Mouse (Mus musculus) lung, postnatal 25 days (tissue): ENCODE results near the gene Cnpy3.
"Not testable (repeated sequence)": the region's sequence is repeated elsewhere in the genome, so short reads cannot be mapped to it uniquely, and the experiment has no call there.

Source experiments
- DNase-seq: peaks from one replicate; pipeline ENCODE4 v3.0.0; 2022; ENCODE audit warnings: low spot score

The Cnpy3 gene

DNA sequence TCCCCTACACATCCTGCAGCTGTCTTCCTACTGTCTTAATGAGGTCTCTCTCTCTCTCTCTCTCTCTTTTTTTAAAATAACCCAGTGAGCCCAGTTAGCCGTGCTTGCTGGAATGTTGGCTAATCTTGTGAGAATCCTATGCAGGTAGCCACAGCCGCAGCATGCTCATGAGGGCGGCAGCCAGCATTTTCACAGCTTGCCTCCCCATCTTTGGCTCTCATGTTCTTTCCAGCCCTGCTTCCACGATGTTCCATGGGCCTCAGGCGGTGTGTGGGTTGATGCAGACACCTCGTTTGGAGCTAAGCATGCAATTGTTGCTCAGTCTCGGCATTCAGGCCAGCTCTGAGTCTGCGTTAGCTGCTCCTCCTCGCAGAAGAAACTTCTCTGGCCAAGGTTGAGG lies 12.9 kb upstream of the Cnpy3 start:
- not testable (repeated sequence) for DNase-seq

GRCm38 (mm10) chr17:46763544-46763943 lies 11.5 kb upstream of the Cnpy3 start, which contains the start of gene Ptcra:
Gene Ptcra (minus strand): TSS chr17:46763712.
- DNase-seq = no peak

GRCm38 (mm10) chr17:46758753-46759152 lies 6.7 kb upstream of the Cnpy3 start:
- no peak for DNase-seq

- peak; percentile 80 for DNase-seq
These were observed 789 bp downstream of the Cnpy3 start for GRCm38 (mm10) chr17:46751056-46751793.

DNA sequence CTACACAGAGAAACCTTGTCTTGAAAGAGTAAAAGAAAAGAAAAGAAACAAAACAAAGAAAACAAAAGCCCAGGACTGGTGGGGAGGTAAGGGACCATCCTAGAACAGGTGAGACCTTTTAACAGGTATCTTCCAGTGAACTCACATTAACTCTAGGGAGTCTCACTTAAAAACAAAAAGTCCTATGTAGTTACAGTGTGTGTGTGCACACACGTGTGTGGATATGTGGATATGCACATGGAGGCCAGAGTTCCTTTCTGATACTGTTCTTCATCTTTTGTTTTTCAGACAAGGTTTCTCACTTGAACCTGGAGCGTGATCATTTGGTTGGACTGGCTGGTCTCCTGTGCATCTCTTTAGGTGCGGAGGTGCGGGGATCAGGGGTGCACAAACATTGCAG lies 1.4 kb downstream of the Cnpy3 start:
- no peak for DNase-seq

- DNase-seq = no peak
These were observed 2.7 kb downstream of the Cnpy3 start for GRCm38 (mm10) chr17:46749282-46749681.

- DNase-seq = no peak
These were observed 4.2 kb downstream of the Cnpy3 start for GRCm38 (mm10) chr17:46747806-46748205.

GRCm38 (mm10) chr17:46747234-46747633 lies 4.8 kb downstream of the Cnpy3 start:
- no peak for DNase-seq

DNA sequence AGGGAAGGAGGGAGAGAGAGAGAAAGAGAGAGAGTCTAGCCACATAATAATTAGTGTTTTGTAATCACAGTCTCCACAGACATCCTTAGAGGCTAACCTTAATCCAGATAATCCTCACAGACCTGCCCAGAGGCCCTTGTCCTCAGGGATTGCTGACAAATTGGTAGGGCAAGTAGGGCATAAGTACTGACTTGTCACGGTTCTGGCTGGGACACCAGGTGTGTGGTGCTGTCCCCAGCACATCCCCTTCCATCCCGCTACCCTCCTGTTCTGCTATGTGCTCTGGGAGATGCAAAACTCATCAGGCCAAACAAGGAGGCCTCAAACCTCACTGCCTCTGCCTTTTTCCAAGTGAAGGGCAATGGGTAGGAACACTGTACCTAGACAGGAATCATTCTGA lies 6.5 kb downstream of the Cnpy3 start:
- no peak for DNase-seq

DNA sequence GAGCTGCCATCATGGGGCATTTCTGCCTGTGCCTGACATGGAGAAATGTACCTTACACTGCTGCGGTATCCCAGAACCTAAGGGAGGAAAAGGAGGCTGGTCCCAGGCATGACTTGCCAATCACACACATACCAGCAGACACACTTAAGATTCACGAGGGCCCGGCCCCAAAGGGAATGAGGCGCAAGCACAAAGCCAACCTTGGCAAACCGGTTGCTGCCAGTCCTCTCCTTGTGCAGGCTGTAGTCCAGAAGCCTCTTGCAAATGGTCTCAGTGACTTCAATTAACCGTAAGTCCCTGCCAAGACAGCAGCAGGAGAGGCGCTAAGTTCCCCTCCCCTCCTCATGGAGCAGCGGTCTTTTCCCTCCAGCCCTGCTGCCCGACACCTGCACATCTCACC lies 9.0 kb downstream of the Cnpy3 start:
- peak; percentile 67 for DNase-seq

GRCm38 (mm10) chr17:46741305-46741704 lies 10.7 kb downstream of the Cnpy3 start:
- no peak for DNase-seq

DNA sequence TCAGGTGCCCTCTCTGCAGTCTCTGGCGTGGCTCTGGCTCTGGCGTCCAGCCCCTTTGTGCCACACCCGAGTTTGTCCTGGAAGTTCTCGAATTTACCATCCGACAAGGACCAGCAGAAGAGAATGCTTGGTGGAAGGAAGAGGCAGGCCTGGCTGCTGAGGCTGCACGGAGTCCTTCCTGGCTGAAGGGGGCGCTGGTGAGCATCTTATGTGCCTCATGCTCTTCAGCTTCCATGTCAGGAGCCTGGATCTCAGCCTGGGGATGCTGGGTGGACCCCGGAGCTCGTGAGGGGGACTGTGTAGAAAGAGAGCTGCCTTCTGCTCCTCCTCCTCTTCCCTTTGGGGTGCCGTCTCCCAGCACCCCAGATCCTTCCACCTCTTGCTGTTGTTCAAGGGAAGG lies 15.9 kb downstream of the Cnpy3 start:
- DNase-seq = peak; percentile 23

DNA sequence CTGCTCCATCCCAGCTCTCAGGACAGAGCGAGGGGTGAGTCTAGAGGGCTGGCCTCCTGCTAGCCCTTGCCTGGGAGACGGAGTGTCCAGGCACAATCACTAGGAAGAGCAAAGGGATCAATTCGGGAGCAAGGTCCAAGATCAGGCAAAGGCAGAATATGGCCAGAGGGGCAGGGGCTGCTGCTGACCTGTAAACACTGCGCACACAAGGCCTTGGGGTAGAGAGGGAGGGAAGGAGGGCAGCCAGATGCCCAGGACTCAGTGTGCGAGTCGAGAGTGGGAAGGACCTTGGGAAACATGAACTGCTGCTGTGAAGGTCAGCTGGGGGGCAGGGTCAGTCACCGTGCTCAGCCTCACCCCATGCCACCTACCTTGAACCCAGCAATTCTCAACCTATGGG lies 16.7 kb downstream of the Cnpy3 start:
- no peak for DNase-seq

GRCm38 (mm10) chr17:46734055-46734454 lies 18.0 kb downstream of the Cnpy3 start:
- DNase-seq = no peak

- peak; percentile 77 for DNase-seq
These were observed 23.1 kb downstream of the Cnpy3 start, which contains the start of gene Gnmt for GRCm38 (mm10) chr17:46728904-46729318. Gene Gnmt (minus strand): TSS chr17:46729168.

DNA sequence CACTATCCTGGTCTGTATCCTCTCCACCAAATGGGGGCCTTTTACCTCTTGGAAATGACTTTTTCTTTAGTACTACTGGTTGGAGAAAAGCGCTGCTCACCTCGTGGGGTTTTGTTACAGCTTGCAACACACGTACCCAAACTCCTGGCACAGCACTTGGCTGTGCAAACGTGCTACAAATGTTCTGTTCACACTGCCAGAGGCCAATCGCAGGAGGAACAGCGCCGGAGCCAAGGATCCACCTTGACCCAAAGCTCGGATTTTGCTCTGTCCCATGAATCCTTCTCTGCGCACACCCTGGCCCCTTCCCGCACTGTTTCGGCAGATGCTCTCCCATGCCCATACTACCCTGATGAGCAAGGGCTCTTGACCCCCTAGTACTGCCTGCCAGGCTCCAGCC lies 23.5 kb downstream of the Cnpy3 start:
- no peak for DNase-seq

DNA sequence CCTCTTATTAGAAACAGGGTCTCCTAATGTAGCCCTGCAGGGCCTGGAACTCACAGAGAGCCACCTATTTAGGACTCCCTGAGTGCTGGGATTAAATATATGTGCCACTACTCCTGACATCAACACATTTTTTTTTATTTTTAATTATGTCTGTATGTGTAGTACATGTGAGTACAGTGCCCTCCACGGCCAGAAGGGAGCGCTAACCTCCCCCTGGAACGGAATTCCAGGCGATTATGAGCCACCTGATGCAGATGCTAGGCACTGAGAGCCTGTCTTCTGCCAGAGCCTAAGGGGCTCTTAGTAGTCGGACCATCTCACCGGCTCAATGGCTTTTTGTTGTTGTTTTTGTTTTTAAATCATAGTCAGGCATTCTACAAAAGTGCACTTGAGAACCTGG lies 24.0 kb downstream of the Cnpy3 start:
- DNase-seq = peak; percentile 31

DNA sequence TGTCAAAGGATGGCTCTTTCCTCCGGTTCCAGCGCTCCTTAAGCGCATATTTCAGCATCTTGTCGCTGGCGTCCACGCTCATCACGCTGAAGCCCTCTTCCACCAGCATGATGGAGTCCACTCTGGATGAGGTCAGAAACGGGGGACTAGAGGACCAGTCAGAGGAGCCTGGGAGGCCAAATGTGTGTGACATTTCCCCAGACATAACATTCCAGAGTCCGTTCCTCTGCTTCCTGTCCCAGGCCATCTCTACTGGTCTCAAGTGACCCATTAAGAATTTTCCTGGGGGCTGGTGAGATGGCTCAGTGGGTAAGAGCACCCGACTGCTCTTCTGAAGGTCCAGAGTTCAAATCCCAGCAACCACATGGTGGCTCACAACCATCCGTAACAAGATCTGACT lies 24.7 kb downstream of the Cnpy3 start:
- no peak for DNase-seq

GRCm38 (mm10) chr17:46725731-46726645 lies 26.0 kb downstream of the Cnpy3 start:
- no peak for DNase-seq

- DNase-seq = no peak
These were observed 26.7 kb downstream of the Cnpy3 start for GRCm38 (mm10) chr17:46725273-46725672.

GRCm38 (mm10) chr17:46724477-46725084 lies 27.4 kb downstream of the Cnpy3 start:
- DNase-seq = no peak

GRCm38 (mm10) chr17:46721077-46721476 lies 30.9 kb downstream of the Cnpy3 start:
- no peak for DNase-seq
